Mouse (Mus musculus) liver, postnatal 0 days (tissue): Measurements from ENCODE around the gene As3mt. TPM values are rescaled to one million over a fixed set of nuclear protein-coding genes. Genes with fewer than 3 reads are reported as not detected.

Source experiments
- ATAC-seq: fragments of 200-750 bp; cut with Nextera tagmentation; 2 replicates; pipeline ENCODE4 v1.8.0; 2017; ENCODE audit warnings: mild to moderate bottlenecking, moderate library complexity
- DNase-seq: peaks from one replicate; pipeline ENCODE4 v3.0.0-alpha.2; 2016
- H3K27ac ChIP-seq: fragments of 300-500 bp; sonication (generic); 2 replicates; pipeline ENCODE4 v1.5.1; 2014; ENCODE audit warnings: antibody characterized with exemption, moderate library complexity, mild to moderate bottlenecking, low read depth
- H3K27me3 ChIP-seq: fragments of 300-500 bp; sonication (generic); 2 replicates; pipeline ENCODE4 v1.6.1; 2014; ENCODE audit warnings: low read length, control low read depth, mixed read lengths; ENCODE audit not compliant: insufficient read depth
- H3K36me3 ChIP-seq: fragments of 300-500 bp; sonication (generic); replicated peaks from 2 replicates; pipeline ENCODE4 v1.6.1; 2014; ENCODE audit warnings: mild to moderate bottlenecking, control low read depth, low read length, moderate library complexity, mixed read lengths; ENCODE audit not compliant: insufficient read depth
- H3K4me1 ChIP-seq: fragments of 300-500 bp; sonication (generic); 2 replicates; pipeline ENCODE4 v1.6.1; 2014; ENCODE audit warnings: antibody characterized with exemption, mild to moderate bottlenecking, control low read depth; ENCODE audit not compliant: insufficient read depth
- H3K4me2 ChIP-seq: fragments of 300-500 bp; sonication (generic); 2 replicates; pipeline ENCODE4 v1.6.1; 2014; ENCODE audit warnings: low read depth, mild to moderate bottlenecking, low read length, moderate library complexity, mixed read lengths
- H3K4me3 ChIP-seq: fragments of 300-500 bp; sonication (generic); 2 replicates; pipeline ENCODE4 v1.5.1; 2014; ENCODE audit warnings: low read depth, low read length
- H3K9ac ChIP-seq: fragments of 300-500 bp; sonication (generic); replicated peaks from 2 replicates; pipeline ENCODE4 v1.6.1; 2014; ENCODE audit warnings: mild to moderate bottlenecking, moderate library complexity
- H3K9me3 ChIP-seq: fragments of 300-500 bp; sonication (generic); 2 replicates; pipeline ENCODE4 v1.6.1; 2016; ENCODE audit warnings: mild to moderate bottlenecking, control low read depth, low read length, mixed read lengths
- CTCF ChIP-seq: sonication (generic); IDR thresholded peaks from 2 replicates; pipeline ENCODE4 v1.5.1; 2016; ENCODE audit warnings: antibody characterized with exemption, low read depth
- EP300 ChIP-seq: IDR thresholded peaks from 2 replicates; pipeline ENCODE4 v1.6.1; 2016; ENCODE audit warnings: antibody characterized with exemption, low read depth, mild to moderate bottlenecking
- WGBS: fragments of 180-500 bp; shearing (Covaris S2); extraction: QIAGEN DNeasy Blood & Tissue Kit; methylation state at CpG from one replicate; pipeline ENCODE4 v1.1.7; 2014; ENCODE audit not compliant: insufficient replicate concordance; 5-methylcytosine and 5-hydroxymethylcytosine counted together
- polyA plus RNA-seq: library from polyadenylated mRNA; unstranded; fragments of >200 nt; fragmentation: Nextera tagmentation; extraction: Ambion mirVana; gene quantifications from 2 replicates; pipeline ENCODE4 v1.2.1, GENCODE M21; 2015

As3mt gene
- polyA plus RNA-seq, 1 experiment from 2014 or later = 28.4 TPM

DNA sequence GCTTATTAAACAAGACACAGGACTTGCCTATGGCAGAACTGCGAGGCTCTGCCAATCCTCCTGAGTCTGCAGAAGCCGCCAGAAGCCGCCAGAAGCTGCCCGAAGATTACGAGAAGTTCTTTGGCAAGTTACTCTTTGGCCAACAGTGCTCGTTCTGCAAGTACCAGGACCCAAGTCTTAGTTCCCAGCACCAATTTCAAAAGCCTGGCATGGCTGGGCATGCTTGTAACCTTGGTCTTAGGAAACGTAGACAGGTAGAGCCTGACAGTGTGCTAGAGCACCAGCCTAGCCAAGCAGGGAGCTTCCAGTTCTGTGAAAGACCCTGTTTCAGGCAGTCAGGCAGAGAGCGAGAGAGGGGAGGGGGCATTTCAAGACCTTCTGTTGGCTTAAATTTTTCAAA is 10.8 kb upstream of the As3mt start:
- no peaks in the 10 kb centered on the region for H3K9me3 ChIP-seq
- no peak overlapping the region for H3K4me3 ChIP-seq
- no peaks in the 10 kb centered on the region for H3K4me1 ChIP-seq
- ATAC-seq (no peak), DNase-seq (no peak)
- TF ChIP-seq CTCF = no peak
- no peak for TF ChIP-seq EP300
- H3K27me3 ChIP-seq = no peaks in the 10 kb centered on the region
- H3K4me2 ChIP-seq = no peak overlapping the region
- no peaks in the 10 kb centered on the region for H3K36me3 ChIP-seq
- no peak overlapping the region for H3K27ac ChIP-seq
- no peak overlapping the region for H3K9ac ChIP-seq
- WGBS = 90% methylated on average over 8 of the region's 8 CpGs

- TF ChIP-seq EP300 (no peak), CTCF (no peak)
- Histone ChIP-seq H3K4me3 (no peak overlapping the region), H3K9me3 (no peaks in the 10 kb centered on the region), H3K27ac (no peak overlapping the region), H3K27me3 (no peaks in the 10 kb centered on the region), H3K9ac (no peak overlapping the region), H3K4me2 (no peak overlapping the region), H3K36me3 (no peaks in the 10 kb centered on the region), H3K4me1 (no peaks in the 10 kb centered on the region)
- no peak for ATAC-seq
- WGBS = 90% methylated on average over 7 of the region's 7 CpGs
- DNase-seq = no peak
Observed at GRCm38 (mm10) chr19:46696943-46697342, 10.3 kb upstream of the As3mt start.

DNA sequence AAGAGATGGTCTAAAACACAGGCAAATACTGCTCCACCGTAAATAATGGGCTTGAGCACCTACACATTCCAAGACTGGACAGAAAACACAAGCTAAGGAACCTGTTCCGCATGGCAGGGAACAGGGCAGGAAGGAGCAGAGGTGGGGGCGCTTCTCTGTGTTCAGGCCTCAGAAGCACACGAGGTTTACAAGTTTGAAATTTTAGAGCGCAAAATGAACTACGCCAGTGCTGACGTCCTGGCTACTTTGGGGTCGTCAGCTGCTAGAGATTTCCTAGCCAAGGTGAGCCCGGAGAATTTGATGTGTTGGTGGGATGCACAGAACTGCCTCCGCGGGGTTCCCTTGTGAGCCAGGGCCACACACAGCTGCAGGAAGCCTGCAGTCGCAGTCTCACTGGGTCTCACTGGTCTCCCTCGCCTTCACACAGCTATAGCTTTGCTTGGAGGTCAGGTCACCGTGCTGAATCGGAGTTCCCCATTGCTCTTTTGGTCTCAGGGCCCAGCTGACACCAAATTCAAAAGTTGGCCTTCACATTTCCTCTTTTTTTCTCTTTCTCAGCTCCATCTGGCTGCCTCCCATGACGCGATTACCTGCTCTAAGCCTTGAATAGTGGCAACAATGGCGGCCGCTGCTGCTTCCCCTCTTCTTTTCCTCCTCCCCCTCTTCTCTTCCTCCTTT is 9.3 kb upstream of the As3mt start:
- no peaks in the 10 kb centered on the region for H3K4me1 ChIP-seq
- H3K9ac ChIP-seq = no peak overlapping the region
- peak overlapping the region; percentile 44; the same call in 1 of the 2 replicates for H3K27ac ChIP-seq
- no peaks in the 10 kb centered on the region for H3K27me3 ChIP-seq
- no peak for DNase-seq
- H3K9me3 ChIP-seq = no peaks in the 10 kb centered on the region
- H3K36me3 ChIP-seq = no peaks in the 10 kb centered on the region
- no peak for TF ChIP-seq CTCF
- ATAC-seq = no peak
- H3K4me3 ChIP-seq = no peak overlapping the region
- 52% methylated on average over 19 of the region's 19 CpGs for WGBS
- peak overlapping the region; percentile 26; the same call in 1 of the 2 replicates for H3K4me2 ChIP-seq

- H3K27me3 ChIP-seq = no peaks in the 10 kb centered on the region
- no peaks in the 10 kb centered on the region for H3K36me3 ChIP-seq
- peak overlapping the region; percentile 35; the same call in 1 of the 2 replicates for H3K27ac ChIP-seq
- no peak overlapping the region for H3K4me3 ChIP-seq
- WGBS = 52% methylated on average over 10 of the region's 10 CpGs
- ATAC-seq (no peak), DNase-seq (no peak)
- no peaks in the 10 kb centered on the region for H3K9me3 ChIP-seq
- H3K4me1 ChIP-seq = no peaks in the 10 kb centered on the region
- H3K4me2 ChIP-seq = no peak overlapping the region
- no peak for TF ChIP-seq CTCF
- no peak for TF ChIP-seq EP300
- H3K9ac ChIP-seq = no peak overlapping the region
Observed at GRCm38 (mm10) chr19:46699011-46699481, 8.2 kb upstream of the As3mt start.

GRCm38 (mm10) chr19:46701156-46701555 is 6.1 kb upstream of the As3mt start:
- Histone ChIP-seq H3K4me2 (no peak overlapping the region), H3K9me3 (no peaks in the 10 kb centered on the region), H3K27me3 (no peaks in the 10 kb centered on the region), H3K27ac (no peak overlapping the region), H3K4me3 (no peak overlapping the region), H3K36me3 (no peaks in the 10 kb centered on the region), H3K9ac (no peak overlapping the region), H3K4me1 (peaks cover 5% of the 10 kb centered on the region; the same call in 1 of the 2 replicates)
- TF ChIP-seq CTCF (no peak), EP300 (no peak)
- WGBS = 80% methylated on average over 9 of the region's 9 CpGs
- no peak for DNase-seq
- ATAC-seq = no peak

DNA sequence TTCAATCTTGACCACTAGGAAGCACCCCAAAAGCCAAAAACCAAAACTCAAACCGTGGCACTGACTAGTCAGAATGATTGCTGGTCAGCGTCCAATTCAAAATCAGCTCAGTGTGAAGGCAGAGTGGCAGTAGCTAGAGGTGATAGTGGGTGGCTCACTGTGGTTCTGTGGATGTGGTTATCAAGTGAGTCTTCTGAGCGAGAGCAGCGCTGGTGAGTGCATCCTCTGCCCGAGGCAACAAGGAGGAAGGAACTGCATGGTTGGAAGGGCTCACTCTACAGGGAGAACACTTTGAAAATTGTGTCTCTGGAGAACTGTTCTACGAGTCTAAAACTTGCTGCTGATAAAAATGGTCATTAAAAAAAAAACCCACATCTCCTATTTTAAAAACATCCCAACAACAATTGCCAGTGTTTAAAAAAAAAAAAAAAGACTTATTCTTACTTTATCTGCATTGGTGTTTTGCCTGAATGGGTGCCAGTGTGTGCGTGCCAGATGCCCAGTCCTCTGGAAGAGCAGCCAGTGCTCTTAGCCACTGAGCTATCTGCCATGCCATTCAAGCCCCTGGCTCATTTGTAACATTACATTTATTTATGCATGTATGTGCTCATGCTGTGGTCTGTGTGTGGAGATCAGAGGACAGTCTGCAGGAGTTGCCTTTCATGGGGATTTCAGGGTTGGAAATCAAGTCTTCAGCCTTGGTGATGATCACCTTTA is 1.3 kb upstream of the As3mt start:
- 0 out of 2 replicates have a peak, but pooled peaks cover 4% of the 10 kb centered on the region for H3K36me3 ChIP-seq
- no peak overlapping the region for H3K4me2 ChIP-seq
- H3K9me3 ChIP-seq = no peaks in the 10 kb centered on the region
- peaks cover 20% of the 10 kb centered on the region; the same call in 1 of the 2 replicates for H3K4me1 ChIP-seq
- no peak overlapping the region for H3K4me3 ChIP-seq
- TF ChIP-seq EP300 (no peak), CTCF (no peak)
- ATAC-seq = no peak
- WGBS = 29% methylated on average over 7 of the region's 7 CpGs
- no peaks in the 10 kb centered on the region for H3K27me3 ChIP-seq
- DNase-seq = no peak
- H3K9ac ChIP-seq = no peak overlapping the region
- H3K27ac ChIP-seq = no peak overlapping the region; the same call in none of the 2 replicates
